Mouse (Mus musculus) 3T3-L1 (cell line): Measurements from ENCODE around the gene Cst11.
"Not testable (repeated sequence)": the region's sequence is repeated elsewhere in the genome, so short reads cannot be mapped to it uniquely, and the experiment has no call there.

Source experiments
- DNase-seq: peaks from one replicate; pipeline ENCODE4 v3.0.0-alpha.2; 2015; ENCODE audit warnings: low read depth, low spot score

Gene Cst11

DNA sequence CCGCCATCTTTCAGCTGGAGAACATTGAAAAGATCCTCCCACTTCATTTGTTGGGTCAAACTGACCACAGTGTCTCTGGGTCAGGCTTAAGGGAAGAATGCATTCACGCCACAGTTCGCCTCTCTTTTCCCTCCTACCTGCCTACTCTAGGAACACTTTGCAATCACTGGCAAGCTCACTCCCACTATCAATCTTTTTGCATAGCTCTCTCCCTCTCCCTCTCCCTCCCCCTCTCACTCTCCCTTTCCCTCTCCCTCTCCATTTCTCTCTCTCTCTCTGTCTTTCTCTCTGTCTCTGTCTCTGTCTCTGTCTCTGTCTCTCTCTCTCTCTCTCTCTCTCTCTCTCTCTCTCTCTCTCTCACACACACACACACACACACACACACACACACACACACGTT lies at the start of gene Cst11:
TSS of gene Cst11 (minus strand) at position 101 of the 400 bp plus-strand sequence.
- not testable (repeated sequence) for DNase-seq

DNA sequence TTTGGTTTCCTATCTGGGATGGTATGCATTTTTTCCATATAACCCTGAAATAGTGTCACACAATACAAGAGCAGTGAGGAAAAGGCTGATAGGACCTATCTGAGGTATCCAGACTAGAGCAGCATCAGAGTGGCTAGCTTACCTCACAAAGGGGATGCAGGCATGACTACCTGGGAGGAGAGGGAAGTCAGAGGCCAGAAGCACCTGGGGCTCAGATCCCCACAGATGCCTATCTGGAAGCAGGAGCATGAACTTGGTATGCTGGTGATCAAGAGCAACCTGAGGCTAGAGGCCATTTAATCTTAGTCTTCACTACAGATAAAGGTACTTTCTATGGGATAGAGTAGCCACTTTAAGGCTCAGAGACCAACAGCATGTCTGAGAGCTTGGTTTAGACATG lies 48.6 kb upstream of the Cst11 start, which contains the start of gene Cst13:
TSS of gene Cst13 (plus strand) at position 173 of the 400 bp plus-strand sequence.
- no peak for DNase-seq

DNA sequence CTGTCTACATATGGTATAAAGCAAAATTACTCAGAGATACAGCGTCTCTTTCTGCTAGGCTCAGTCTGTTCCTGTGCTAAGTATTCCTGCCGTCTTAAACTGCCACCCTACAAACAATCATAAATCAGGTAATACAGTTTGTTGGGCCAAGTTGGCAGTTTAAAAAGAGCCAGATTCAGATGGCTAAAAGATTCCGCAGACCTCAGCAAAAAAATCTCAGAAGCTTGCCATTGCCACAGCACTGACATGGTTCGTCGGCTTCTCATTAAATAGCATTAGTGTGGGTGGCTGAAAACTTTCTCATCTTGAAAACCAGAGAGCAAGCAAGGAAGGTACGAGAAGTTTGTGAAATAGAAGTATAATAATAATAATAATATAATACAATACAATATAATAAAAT lies 35.4 kb upstream of the Cst11 start:
- DNase-seq: no peak

DNA sequence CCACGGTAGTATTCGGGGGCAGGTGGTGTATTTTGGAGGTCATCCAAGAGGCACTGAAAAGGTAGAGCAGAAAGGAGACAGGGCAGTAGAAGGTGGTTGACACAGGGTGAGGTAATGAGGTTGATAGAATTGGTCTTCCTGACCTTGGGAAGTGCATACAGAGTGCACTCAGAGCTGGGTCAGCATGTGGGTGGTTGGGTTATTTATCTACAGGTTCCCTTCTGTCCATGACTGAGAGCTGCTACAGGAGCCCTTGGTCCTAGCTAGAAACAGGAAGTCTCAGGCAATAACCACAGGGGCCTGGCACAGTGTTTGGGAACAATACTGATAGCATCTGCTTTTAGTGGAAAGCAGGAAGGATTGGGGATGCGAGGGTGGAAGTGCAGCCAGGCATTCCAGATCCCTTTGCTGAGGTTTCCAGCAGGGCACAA lies 30.2 kb upstream of the Cst11 start:
- DNase-seq: peak; percentile 53

DNA sequence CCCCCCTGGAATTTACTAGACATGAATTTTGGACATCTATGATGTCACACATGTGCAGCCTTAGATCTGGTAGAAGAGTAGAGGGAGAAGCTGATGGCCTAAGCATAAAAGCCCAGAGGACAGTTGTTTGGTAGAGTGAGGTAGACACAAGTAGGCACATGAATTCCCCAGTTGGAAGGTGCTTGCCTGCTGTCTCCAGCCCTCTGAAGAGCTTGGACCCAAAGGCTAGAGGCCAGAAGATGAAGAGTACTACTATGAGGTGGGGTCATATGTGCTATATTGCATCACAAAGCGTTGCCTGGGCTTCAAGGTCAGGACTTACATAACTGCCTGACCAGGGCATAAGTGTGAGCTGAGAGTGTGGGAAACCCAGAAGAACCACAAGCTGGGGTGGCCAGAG lies 27.2 kb upstream of the Cst11 start, which contains the start of gene Cst8:
TSS of gene Cst8 (plus strand) at position 301 of the 400 bp plus-strand sequence.
- DNase-seq: no peak

DNA sequence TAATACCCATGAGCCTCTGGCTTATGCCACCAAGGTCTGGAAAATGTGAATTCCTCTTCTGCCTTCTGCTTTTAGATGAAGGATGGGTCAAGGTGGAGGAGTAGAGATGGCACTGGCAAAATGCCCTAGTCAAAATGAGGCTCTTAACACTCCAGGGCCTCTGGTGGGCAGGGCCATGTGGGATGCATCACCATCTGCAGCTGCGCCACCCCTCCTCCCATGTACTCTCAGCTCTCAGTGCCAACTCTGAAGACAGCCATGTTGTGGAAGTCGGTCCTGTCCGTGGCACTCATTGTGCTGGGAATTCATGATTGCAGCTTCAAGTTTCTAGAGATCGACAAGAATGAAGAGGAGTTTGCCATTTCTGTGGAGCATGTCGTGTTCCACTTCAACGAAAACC lies 17.8 kb upstream of the Cst11 start, which contains the start of gene Cst12:
TSS of gene Cst12 (plus strand) at position 220 of the 400 bp plus-strand sequence.
- no peak for DNase-seq

DNA sequence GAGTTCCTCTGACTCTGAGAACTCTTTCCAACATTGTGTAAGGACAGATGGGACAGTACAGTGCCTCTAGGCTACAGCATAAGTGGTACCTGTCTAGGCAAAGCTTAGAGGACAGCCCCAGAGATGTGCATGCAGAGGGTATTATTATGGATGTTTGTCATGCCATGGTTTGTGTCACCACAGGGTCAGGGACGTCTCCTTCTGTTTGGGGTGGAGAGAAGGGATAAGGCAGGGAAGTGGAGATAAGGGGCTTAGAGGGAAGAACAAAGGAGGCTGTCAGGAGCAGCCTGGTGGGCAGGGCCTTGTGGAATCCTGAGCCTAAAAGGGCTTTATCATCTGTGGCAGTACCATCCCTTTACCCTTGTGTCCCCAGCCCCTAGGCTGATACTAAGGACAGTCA lies 10.4 kb upstream of the Cst11 start, which contains the start of gene 8030411F24Rik:
TSS of gene 8030411F24Rik (plus strand) at position 301 of the 400 bp plus-strand sequence.
- no peak for DNase-seq

DNA sequence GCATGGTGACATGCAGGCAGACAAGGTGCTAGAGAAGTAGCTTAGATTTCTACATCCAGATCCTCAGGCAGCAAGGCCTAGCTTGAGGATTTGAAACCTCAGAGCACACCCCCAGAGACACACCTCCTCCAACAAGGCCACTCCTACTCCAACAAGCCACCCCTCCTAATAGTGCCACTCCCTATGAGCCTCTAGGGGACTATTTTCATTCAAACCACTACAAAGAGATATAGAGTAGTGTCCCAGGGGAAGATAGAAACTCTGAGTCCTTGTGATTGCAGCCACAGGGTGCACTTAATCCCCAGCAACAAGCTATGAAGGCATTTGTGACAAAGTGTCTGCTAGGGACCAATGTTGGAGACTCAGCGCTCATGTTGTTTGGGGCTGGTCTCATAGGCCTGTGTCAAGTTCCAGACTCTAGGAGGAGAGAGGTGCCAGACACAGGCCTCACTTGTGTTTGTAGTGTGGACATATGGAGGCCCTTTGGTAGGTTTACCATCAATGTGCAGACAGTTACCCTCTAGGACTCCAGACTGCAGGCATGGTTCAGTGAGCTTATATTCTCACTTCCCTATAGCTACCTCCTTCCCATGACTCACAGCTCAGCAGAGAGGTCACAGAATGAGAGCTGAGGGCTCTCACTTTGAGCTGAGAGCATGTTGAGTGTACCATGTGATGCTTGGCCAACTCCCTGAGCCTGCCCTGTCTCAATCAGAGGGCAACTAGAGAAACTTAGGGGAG lies 7.5 kb downstream of the Cst11 start:
- peak; percentile 20 for DNase-seq

DNA sequence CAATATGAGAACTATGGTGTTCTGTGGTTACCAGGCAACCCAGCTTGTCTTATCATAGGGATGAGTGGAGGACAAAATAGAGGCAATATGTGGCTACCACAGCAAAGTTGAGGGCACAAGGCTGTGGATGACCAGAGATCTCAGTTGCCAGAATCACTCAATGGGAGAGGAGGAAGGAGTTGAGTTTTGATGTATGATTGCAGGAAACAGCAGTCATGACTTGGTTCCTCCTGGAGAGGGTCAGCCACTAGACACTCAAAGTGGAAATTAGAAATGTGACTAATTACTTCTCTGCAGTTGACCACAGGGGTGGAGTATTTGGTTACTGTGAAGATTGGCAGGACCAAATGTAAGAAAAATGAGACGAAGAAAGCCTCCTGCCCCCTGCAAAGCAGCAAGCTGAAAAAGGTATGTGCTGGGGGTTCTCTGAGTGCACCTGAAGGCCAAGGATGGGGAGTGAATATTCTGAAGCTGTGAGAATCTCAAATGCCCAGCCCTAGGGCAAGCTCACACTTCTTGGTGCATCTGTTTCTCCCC lies 16.9 kb downstream of the Cst11 start:
- DNase-seq: peak; percentile 14

DNA sequence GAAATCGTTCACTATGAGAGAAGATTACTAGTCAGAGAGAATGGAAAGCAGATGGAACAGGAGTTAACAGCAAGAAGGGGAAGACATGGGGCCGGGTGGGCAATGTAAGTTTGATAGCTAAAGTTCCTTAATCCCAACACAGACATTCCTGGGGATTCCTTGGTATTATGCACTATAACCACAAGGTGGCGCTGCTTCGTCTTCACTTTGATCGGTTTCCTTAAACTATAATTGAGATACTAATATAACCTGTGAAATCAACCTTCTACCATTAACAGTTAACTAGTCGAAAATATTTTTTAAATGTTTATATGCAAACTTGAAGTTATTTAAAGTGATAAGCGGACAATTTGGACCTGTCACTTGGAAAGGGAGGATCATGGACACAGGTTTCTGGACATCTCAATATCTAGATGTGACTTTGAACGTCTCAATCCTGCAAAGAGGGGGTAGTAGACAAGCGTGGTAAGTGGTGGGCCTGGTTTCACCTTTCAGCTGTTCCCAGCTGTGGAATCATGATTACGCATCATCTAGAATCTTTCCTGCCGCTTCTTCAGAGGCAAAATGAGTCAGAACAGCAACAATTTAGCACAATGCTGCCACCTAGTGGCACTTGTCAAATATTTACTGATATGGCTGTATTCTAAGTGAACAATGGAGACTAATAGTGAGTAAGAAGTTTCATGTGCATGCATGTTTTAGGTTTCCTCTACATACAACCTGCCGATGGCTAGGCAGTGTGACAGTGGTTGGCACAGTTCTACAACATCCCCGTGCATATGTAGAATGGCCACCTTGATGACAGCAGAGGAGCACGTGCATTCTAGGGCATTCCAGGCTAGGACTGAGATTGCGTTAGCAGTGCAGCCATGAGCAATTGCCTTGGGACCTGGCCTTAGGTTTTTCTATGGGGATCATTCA lies 19.1 kb downstream of the Cst11 start:
- peak; percentile 98 for DNase-seq

DNA sequence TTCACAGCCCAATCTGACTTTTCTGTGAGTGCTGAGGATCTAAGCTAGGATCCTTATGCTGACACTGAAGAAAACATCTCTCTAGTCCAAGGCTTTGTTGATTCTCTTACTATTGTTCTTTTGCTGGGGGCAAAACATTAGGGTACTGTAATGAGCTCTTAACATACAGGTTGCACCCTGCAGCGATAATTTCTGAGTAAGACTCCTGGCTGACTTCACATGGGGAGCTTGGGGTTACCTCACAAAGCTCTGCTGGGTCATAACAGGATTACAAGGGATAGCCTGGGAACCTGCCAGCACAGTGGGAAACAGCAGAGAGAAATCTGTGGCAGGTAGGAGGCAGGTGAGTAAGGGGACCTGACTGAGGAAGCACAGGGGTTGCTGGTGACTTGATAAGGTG lies 21.2 kb downstream of the Cst11 start, which contains the start of gene Cstl1:
TSS of gene Cstl1 (plus strand) at position 301 of the 400 bp plus-strand sequence.
- no peak for DNase-seq

DNA sequence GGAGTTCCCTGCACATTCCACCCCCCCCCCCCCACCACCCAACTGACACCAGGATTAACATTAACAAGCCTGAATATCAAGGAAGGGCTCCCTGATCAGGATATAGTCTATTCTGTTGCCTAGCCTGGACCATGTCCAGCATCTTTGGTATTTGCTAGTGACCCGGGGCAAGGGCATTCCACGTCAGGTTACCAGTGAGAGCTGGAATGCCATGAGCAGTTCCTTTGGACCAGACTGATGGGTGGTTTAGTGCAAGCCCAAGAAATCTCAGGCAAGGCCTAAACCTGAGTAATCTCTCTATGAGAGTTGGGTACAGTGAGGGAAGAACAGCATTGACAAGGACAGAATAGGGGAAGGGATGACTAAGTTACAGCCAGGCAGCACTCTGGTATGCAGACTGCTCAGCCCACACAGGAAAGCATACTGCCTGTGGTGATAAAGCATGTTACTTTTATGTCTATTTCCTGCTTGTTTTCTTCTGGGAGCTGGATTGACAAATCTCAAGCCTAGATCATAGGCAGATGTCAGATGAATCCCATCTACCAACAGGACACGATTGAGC lies 27.4 kb downstream of the Cst11 start:
- peak; percentile 79 for DNase-seq

DNA sequence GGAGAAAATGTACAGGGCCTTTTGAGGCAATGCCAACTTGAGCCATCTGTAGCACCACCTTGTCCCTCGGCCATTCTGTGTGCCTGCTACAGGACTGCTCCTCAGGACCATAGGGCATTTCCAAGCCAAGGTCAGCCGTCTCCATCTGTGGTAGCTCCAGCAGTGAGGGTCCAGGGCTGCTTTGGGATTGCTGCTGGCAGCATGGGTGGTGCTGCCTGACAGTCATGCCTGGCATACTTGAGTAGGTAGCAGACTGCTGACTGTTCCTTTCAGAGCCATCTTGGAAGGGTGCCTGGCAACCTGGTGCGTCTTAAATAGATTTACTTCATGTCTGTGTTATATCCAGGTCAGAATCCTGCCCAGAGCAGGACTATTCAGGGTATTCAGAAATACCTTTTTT lies 28.3 kb downstream of the Cst11 start:
- no peak for DNase-seq

DNA sequence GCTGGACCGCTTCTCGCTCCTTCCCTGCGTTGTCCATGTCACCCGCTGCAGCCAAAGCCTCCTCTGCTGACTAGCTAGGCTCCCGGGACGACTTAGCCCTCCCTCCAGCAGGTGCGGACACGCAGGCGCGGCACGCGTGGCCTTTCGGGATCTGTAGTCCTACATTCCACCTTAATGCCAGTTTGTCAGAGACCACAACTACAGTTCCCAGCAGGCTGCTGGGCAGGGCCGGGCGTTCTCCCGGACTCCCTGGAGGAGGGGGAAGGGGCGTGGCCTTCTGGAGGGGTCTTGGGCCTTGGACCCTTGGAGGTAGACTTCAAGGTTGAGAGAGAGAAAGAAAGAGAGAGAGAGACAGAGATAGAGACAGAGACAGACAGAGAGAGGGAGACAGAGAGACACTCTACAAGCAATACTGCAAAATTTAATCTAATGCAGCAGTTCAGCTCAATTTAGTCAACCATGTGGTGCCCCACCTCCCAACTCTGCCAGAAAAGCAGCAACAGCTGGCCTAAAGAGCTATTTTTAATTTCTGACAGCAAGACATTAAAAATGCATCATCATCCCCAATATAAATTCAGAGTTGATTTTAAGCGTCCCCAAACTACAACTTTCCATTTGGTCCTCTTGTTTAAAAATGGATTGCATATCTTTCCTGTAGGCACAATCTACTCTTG lies 38.8 kb downstream of the Cst11 start, which contains the start of gene Napb:
TSS of gene Napb (minus strand) at position 141 of the 674 bp plus-strand sequence.
- DNase-seq: peak; percentile 97

DNA sequence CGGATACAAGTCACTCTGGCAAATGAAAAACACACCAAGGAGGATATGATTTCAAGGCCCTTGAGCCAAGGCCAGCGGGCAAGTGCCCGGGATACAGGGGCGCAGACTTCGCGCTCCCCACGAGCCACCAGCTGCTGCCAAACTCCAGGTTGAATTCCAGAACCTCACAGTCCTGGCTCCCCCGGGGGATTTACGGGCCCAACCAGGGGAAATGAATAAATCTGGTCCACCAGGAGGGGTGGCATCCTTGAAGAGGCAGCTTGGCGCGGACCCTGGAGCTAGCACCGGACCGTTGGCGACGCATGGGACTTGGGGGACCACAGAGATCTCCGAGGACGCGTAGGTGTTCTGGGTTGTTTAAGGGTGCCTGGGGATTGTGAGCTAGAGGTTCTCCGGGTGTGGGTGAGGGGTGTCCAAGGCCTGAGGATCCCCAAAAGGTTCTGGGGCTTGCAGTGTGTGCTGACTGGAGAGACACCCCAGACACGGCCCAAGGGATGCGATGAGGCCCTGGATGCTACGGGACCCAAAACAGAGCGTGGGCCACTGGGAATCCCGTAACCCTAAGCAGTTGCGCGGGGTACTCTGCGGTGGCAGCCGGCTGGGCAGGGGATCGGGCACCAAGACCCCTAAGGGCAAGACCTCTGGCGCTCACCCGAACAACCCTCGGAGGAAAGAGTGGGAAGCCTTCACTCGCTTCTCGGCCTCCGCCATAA lies 39.5 kb downstream of the Cst11 start:
- DNase-seq: peak; percentile 52

DNA sequence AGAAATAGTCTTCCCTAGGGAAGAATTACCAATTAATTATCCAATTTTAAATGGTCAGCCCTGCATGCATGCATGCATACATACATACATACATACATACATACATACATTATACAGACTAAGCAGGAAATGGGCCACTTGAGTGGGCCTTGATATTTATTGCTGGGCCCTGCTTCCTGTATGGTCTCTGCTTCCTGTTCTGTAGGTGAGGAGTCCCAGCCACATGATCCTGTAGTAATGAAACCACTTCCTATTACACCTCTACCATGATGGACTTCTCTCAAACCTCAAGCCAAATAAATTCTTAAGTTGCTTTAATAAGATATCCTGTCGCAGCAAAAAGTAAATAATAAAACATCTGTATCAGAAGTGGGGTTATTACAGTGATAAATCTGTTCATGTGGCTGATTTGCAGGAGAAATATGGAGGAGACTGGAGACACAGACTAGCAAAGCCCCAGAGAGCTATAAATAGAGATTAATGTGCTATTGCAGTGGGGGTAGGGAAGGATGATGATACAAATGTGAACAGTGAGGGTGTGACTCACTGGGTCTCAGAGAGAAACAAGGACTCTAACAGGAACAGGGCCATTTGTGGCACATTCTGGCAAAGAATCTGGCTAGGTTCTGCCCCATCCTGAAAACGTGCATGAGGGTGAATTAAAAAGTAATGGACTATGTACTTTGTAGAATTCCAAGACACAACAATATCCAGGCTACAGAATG lies 51.9 kb downstream of the Cst11 start:
- DNase-seq: peak; percentile 84
